Mouse (Mus musculus): ENCODE measurements around the gene Ppil2.

Ppil2 gene

GRCm38 (mm10) chr16:17040716-17041115 lies 70.3 kb downstream of the Ppil2 start:
- no peak for DNase-seq (ENCODE audit: low read depth, low spot score)
